Mouse (Mus musculus) forebrain, embryonic 16.5 days (tissue): ENCODE data around the gene Ext2. TPM values are rescaled to one million over a fixed set of nuclear protein-coding genes. Genes with fewer than 3 reads are reported as not detected.

Source experiments
- ATAC-seq: fragments of 200-750 bp; cut with Nextera tagmentation; 2 replicates; pipeline ENCODE4 v1.8.0; 2017; ENCODE audit warnings: mild to moderate bottlenecking, moderate library complexity
- H3K27ac ChIP-seq: fragments of 300-500 bp; sonication (generic); 2 replicates; pipeline ENCODE4 v1.5.1; 2014; ENCODE audit warnings: low read length, control low read depth
- H3K27me3 ChIP-seq: fragments of 300-500 bp; sonication (generic); replicated peaks from 2 replicates; pipeline ENCODE4 v1.6.1; 2014; ENCODE audit warnings: low read length; ENCODE audit not compliant: control insufficient read depth, insufficient read depth
- H3K36me3 ChIP-seq: fragments of 300-500 bp; sonication (generic); 2 replicates; pipeline ENCODE4 v1.6.1; 2014; ENCODE audit not compliant: control insufficient read depth, insufficient read depth
- H3K4me1 ChIP-seq: fragments of 300-500 bp; sonication (generic); replicated peaks from 2 replicates; pipeline ENCODE4 v1.6.1; 2014; ENCODE audit warnings: low read length; ENCODE audit not compliant: control insufficient read depth, insufficient read depth
- H3K4me2 ChIP-seq: fragments of 300-500 bp; sonication (generic); 2 replicates; pipeline ENCODE4 v1.6.1; 2014; ENCODE audit warnings: mild to moderate bottlenecking, low read length, control low read depth
- H3K4me3 ChIP-seq: fragments of 300-500 bp; sonication (generic); replicated peaks from 2 replicates; pipeline ENCODE4 v1.5.1; 2014; ENCODE audit warnings: mild to moderate bottlenecking, low read length, control low read depth
- H3K9ac ChIP-seq: fragments of 300-500 bp; sonication (generic); replicated peaks from 2 replicates; pipeline ENCODE4 v1.6.1; 2014; ENCODE audit warnings: low read depth, low read length, control low read depth
- H3K9me3 ChIP-seq: fragments of 300-500 bp; sonication (generic); 2 replicates; pipeline ENCODE4 v1.6.1; 2016; ENCODE audit warnings: low read length; ENCODE audit not compliant: control insufficient read depth
- WGBS: fragments of 180-500 bp; shearing (Covaris S2); extraction: QIAGEN DNeasy Blood & Tissue Kit; methylation state at CpG from one replicate; pipeline ENCODE4 v1.1.7; 2014; 5-methylcytosine and 5-hydroxymethylcytosine counted together
- polyA plus RNA-seq: library from polyadenylated mRNA; unstranded; fragments of >200 nt; fragmentation: Nextera tagmentation; extraction: Ambion mirVana; gene quantifications from 2 replicates; pipeline ENCODE4 v1.2.1, GENCODE M21; 2015

Ext2 gene
- polyA plus RNA-seq, 1 experiment from 2014 or later: 69.7 TPM

- no peak for ATAC-seq
- Histone ChIP-seq H3K27ac (no peak overlapping the region), H3K27me3 (no peaks in the 10 kb centered on the region), H3K36me3 (no peaks in the 10 kb centered on the region), H3K4me2 (no peak overlapping the region), H3K4me3 (no peak overlapping the region), H3K9me3 (no peaks in the 10 kb centered on the region), H3K9ac (no peak overlapping the region), H3K4me1 (peaks cover 12% of the 10 kb centered on the region)
- 64% methylated on average over 4 of the region's 4 CpGs for WGBS
Measured at GRCm38 (mm10) chr2:93775431-93775830, 46.9 kb downstream of the Ext2 start.

- no peaks in the 10 kb centered on the region for H3K36me3 ChIP-seq
- WGBS: 86% methylated on average over 5 of the region's 5 CpGs
Measured at GRCm38 (mm10) chr2:93774946-93775345, 47.4 kb downstream of the Ext2 start.

GRCm38 (mm10) chr2:93772765-93773085 is 49.6 kb downstream of the Ext2 start:
- H3K9ac ChIP-seq: no peak overlapping the region
- 0 out of 2 replicates have a peak, but pooled peaks cover 3% of the 10 kb centered on the region for H3K36me3 ChIP-seq
- WGBS: 33% methylated on average over 4 of the region's 4 CpGs
- no peaks in the 10 kb centered on the region for H3K9me3 ChIP-seq
- H3K27me3 ChIP-seq: no peaks in the 10 kb centered on the region
- ATAC-seq: no peak
- no peak overlapping the region for H3K27ac ChIP-seq
- H3K4me2 ChIP-seq: no peak overlapping the region
- no peak overlapping the region for H3K4me3 ChIP-seq
- H3K4me1 ChIP-seq: peaks cover 4% of the 10 kb centered on the region; the same call in 1 of the 2 replicates

More at GRCm38 (mm10) chr2:93774946-93775345, 47.4 kb downstream of the Ext2 start:
- H3K27me3 ChIP-seq: no peaks in the 10 kb centered on the region
- H3K4me1 ChIP-seq: peaks cover 12% of the 10 kb centered on the region
- H3K4me2 ChIP-seq: no peak overlapping the region
- no peak for ATAC-seq
- H3K9ac ChIP-seq: no peak overlapping the region
- H3K9me3 ChIP-seq: no peaks in the 10 kb centered on the region
- no peak overlapping the region for H3K4me3 ChIP-seq
- H3K27ac ChIP-seq: no peak overlapping the region

- no peak overlapping the region for H3K27ac ChIP-seq
- peak; percentile 58; the same call in 1 of the 2 replicates for ATAC-seq
- 39% methylated on average over 16 of the region's 16 CpGs for WGBS
- no peak overlapping the region for H3K9ac ChIP-seq
- 0 out of 2 replicates have a peak, but pooled peaks cover 3% of the 10 kb centered on the region for H3K36me3 ChIP-seq
- no peak overlapping the region for H3K4me2 ChIP-seq
- H3K4me3 ChIP-seq: no peak overlapping the region
- H3K9me3 ChIP-seq: no peaks in the 10 kb centered on the region
- peaks cover 4% of the 10 kb centered on the region; the same call in 1 of the 2 replicates for H3K4me1 ChIP-seq
- no peaks in the 10 kb centered on the region for H3K27me3 ChIP-seq
Measured at GRCm38 (mm10) chr2:93772054-93772764, 50.2 kb downstream of the Ext2 start.

GRCm38 (mm10) chr2:93770895-93771294 is 51.5 kb downstream of the Ext2 start:
- 84% methylated on average over 4 of the region's 4 CpGs for WGBS
- no peak for ATAC-seq
- Histone ChIP-seq H3K9ac (no peak overlapping the region), H3K4me2 (no peak overlapping the region), H3K27ac (no peak overlapping the region), H3K9me3 (no peaks in the 10 kb centered on the region), H3K4me3 (no peak overlapping the region), H3K27me3 (no peaks in the 10 kb centered on the region), H3K4me1 (peaks cover 4% of the 10 kb centered on the region; the same call in 1 of the 2 replicates), H3K36me3 (0 out of 2 replicates have a peak, but pooled peaks cover 5% of the 10 kb centered on the region)

DNA sequence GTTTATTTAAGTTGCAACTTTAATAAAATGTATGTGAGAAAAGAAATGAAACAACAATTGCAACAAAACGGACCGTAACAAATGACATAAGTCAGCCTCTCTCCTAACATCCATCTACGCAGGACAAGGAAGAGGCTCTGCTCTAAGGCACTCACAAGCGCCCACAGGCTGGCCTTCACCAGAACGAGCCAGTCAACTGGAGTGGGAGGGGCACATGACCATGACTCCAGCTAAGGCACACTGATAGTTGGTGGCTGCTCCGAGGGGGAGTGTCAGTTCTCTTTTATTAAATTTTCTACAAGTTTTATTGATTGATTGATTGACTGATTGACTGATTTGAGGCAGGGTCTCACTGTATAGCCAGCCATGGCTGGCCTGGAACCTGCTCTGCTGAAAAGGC is 52.5 kb downstream of the Ext2 start:
- Histone ChIP-seq H3K27ac (no peak overlapping the region), H3K4me3 (no peak overlapping the region), H3K9ac (no peak overlapping the region), H3K4me2 (no peak overlapping the region), H3K4me1 (peaks cover 4% of the 10 kb centered on the region; the same call in 1 of the 2 replicates), H3K36me3 (0 out of 2 replicates have a peak, but pooled peaks cover 5% of the 10 kb centered on the region), H3K9me3 (no peaks in the 10 kb centered on the region), H3K27me3 (no peaks in the 10 kb centered on the region)
- 88% methylated on average over 6 of the region's 6 CpGs for WGBS
- ATAC-seq: no peak

DNA sequence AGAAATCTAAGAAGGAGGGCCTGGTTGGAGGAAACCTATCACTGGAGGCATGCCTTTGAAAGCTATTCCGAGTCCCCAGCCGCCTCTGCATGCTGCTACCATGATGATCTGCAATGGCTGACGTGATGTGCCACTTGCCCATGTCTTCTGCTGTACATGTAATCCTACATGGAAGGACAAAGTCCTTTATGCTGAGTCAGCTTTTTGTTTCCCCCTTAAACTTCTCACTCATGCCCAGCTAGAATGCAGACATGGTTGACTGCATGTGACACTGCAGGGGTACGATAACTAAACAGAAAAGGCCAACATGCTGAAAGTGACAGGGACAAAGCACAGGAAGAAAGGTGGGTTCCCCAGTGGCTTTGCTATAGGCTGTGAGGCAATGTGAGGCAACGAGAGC is 56.6 kb downstream of the Ext2 start:
- Histone ChIP-seq H3K4me3 (no peak overlapping the region), H3K9me3 (no peaks in the 10 kb centered on the region), H3K9ac (no peak overlapping the region), H3K4me2 (no peak overlapping the region), H3K27ac (no peak overlapping the region), H3K27me3 (no peaks in the 10 kb centered on the region), H3K4me1 (no peaks in the 10 kb centered on the region), H3K36me3 (peaks cover 8% of the 10 kb centered on the region; the same call in 1 of the 2 replicates)
- 93% methylated on average over 5 of the region's 5 CpGs for WGBS
- ATAC-seq: no peak

DNA sequence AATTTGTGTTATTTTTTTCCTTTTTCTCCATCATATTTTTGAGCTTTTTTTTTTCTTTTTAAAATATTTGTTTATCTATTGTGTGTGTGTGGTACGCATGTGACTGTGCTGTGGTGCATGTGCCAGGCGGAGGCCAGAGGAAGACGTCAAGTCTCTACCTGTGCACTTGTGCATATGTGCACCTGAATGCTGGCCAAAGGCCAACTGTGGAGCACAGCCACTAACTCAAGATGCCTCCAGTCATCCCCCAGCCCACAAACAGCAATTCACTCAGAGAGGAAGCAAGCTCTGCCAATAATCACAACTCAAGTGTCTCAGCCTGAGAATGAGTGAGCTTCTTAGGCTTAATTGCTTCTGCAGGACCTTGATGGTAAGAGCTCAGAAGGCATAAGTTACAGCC is 58.2 kb downstream of the Ext2 start:
- no peak overlapping the region for H3K4me2 ChIP-seq
- peaks cover 8% of the 10 kb centered on the region; the same call in 1 of the 2 replicates for H3K36me3 ChIP-seq
- ATAC-seq: no peak
- no peaks in the 10 kb centered on the region for H3K27me3 ChIP-seq
- H3K4me1 ChIP-seq: no peaks in the 10 kb centered on the region
- no peak overlapping the region for H3K27ac ChIP-seq
- no peaks in the 10 kb centered on the region for H3K9me3 ChIP-seq
- 88% methylated on average over 3 of the region's 3 CpGs for WGBS
- no peak overlapping the region for H3K4me3 ChIP-seq
- no peak overlapping the region for H3K9ac ChIP-seq

DNA sequence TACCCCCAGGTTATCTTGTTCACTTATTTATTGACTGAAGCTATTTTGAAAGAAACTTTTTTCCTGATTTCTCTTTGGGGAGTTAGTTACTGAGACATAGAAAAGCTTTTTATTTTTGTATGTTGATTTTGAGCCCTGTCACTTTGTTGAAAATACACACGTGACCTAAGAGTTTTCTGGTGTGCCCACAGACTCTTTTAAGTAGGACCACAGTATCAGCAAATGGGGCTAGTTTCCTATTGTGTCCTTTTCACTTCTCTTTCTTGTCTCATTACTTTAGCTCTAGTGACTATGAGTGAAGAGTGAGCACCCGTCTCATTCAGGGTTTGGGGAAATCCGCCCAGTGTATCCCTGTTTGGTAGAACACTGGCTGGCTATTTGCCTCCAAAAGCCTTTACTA is 62.0 kb downstream of the Ext2 start:
- Histone ChIP-seq H3K9ac (no peak overlapping the region), H3K4me1 (no peaks in the 10 kb centered on the region), H3K36me3 (peaks cover 3% of the 10 kb centered on the region; the same call in 1 of the 2 replicates), H3K27ac (no peak overlapping the region), H3K4me2 (no peak overlapping the region), H3K9me3 (no peaks in the 10 kb centered on the region), H3K4me3 (no peak overlapping the region), H3K27me3 (no peaks in the 10 kb centered on the region)
- ATAC-seq: no peak
- WGBS: 21% methylated on average over 3 of the region's 3 CpGs
